Mouse (Mus musculus) central nervous system, embryonic 14 days (tissue): Measurements from ENCODE around the gene Zpld1. TPM values are rescaled to one million over a fixed set of nuclear protein-coding genes. Genes with fewer than 3 reads are reported as not detected.

Experiments
- polyA plus RNA-seq: library from polyadenylated mRNA; depleted of rRNA; stranded (reverse); fragments of >200 nt; gene quantifications from 2 replicates; pipeline ENCODE4 v1.2.3, GENCODE M21; 2012; rRNA removed

The Zpld1 gene
- 0.28 and 1.1 TPM in 2 replicates for polyA plus RNA-seq

DNA sequence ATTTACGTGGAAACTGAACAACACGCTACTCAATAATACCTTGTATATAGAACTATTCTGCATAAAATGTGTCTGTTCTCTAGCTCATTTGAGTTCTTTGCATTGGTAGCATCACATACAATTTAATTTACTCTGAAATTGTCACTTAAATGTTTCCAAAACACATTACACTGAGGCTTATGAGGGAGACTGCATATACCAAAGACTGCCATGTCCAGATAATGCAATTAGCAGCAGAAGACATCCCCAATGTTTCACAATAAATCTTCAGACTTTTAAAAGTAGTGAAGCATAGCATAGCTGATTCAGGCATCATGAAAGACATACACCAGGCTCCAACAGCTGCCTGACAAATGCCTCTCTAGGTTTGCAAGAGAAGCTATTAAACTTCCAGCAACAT, at the start of gene Zpld1:
TSS of gene Zpld1 (minus strand) at position 101 of the 400 bp plus-strand sequence.

